Mouse (Mus musculus) neural tube, embryonic 14.5 days (tissue): ENCODE measurements around the gene Adh6a. TPM values are rescaled to one million over a fixed set of nuclear protein-coding genes. Genes with fewer than 3 reads are reported as not detected.

Experiments used
- ATAC-seq: fragments of 200-750 bp; cut with Nextera tagmentation; 2 replicates; pipeline ENCODE4 v1.8.0; 2017; ENCODE audit warnings: low read depth, mild to moderate bottlenecking, moderate TSS enrichment, moderate library complexity
- H3K27ac ChIP-seq: fragments of 300-500 bp; sonication (generic); 2 replicates; pipeline ENCODE4 v1.5.1; 2014; ENCODE audit warnings: low read depth, mild to moderate bottlenecking, control low read depth, low read length, moderate library complexity, mixed read lengths
- H3K27me3 ChIP-seq: fragments of 300-500 bp; sonication (generic); 2 replicates; pipeline ENCODE4 v1.6.1; 2014; ENCODE audit warnings: low read length; ENCODE audit not compliant: control insufficient read depth, insufficient read depth
- H3K36me3 ChIP-seq: fragments of 300-500 bp; sonication (generic); 2 replicates; pipeline ENCODE4 v1.6.1; 2014; ENCODE audit warnings: low read length, mixed read lengths; ENCODE audit not compliant: control insufficient read depth, insufficient read depth
- H3K4me1 ChIP-seq: fragments of 300-500 bp; sonication (generic); 2 replicates; pipeline ENCODE4 v1.6.1; 2014; ENCODE audit warnings: low read length; ENCODE audit not compliant: control insufficient read depth, insufficient read depth
- H3K4me2 ChIP-seq: fragments of 300-500 bp; sonication (generic); 2 replicates; pipeline ENCODE4 v1.6.1; 2014; ENCODE audit warnings: mild to moderate bottlenecking, low read depth, low read length, control low read depth
- H3K4me3 ChIP-seq: fragments of 300-500 bp; sonication (generic); 2 replicates; pipeline ENCODE4 v1.5.1; 2014; ENCODE audit warnings: low read depth, low read length, control low read depth, mixed read lengths
- H3K9ac ChIP-seq: fragments of 300-500 bp; sonication (generic); replicated peaks from 2 replicates; pipeline ENCODE4 v1.6.1; 2014; ENCODE audit warnings: low read depth, mild to moderate bottlenecking, control low read depth, low read length, mixed read lengths
- H3K9me3 ChIP-seq: fragments of 300-500 bp; sonication (generic); 2 replicates; pipeline ENCODE4 v1.6.1; 2016; ENCODE audit warnings: low read length; ENCODE audit not compliant: control insufficient read depth
- WGBS: fragments of 180-500 bp; shearing (Covaris S2); extraction: QIAGEN DNeasy Blood & Tissue Kit; methylation state at CpG from one replicate; pipeline ENCODE4 v1.1.7; 2014; 5-methylcytosine and 5-hydroxymethylcytosine counted together
- polyA plus RNA-seq: library from polyadenylated mRNA; unstranded; fragments of >200 nt; fragmentation: Nextera tagmentation; extraction: Ambion mirVana; gene quantifications from 2 replicates; pipeline ENCODE4 v1.2.1, GENCODE M21; 2014

The Adh6a gene
- polyA plus RNA-seq, 1 experiment from 2014 or later, result not detected

GRCm38 (mm10) chr3:138373920-138374319, 60.8 kb downstream of the Adh6a start:
- Histone ChIP-seq H3K4me2 (no peak overlapping the region), H3K27ac (no peak overlapping the region), H3K9me3 (no peaks in the 10 kb centered on the region), H3K36me3 (no peaks in the 10 kb centered on the region), H3K9ac (no peak overlapping the region), H3K4me3 (no peak overlapping the region), H3K4me1 (no peaks in the 10 kb centered on the region), H3K27me3 (no peaks in the 10 kb centered on the region)
- WGBS, result 75% methylated on average over 4 of the region's 4 CpGs
- ATAC-seq, result no peak

DNA sequence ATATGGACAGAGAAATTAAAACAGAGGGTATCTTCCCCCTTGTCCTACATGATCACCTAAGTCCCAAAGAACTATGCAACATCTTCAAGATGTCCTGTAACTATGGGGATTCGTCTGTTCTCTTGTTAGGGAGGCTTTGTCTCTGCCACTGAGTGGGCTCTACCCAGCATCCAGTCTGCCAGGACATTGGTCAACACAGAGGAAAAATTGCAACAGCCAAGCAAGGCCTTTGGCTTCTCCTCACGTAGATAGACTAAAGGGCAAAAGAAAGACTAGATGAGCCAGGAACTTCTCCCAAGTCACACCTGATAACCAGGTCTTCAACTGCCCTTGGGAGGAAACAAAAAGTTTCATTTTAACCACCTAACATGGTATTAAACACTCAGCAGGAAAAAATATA, 62.1 kb downstream of the Adh6a start:
- Histone ChIP-seq H3K4me2 (no peak overlapping the region), H3K27me3 (no peaks in the 10 kb centered on the region), H3K9me3 (no peaks in the 10 kb centered on the region), H3K27ac (no peak overlapping the region), H3K36me3 (no peaks in the 10 kb centered on the region), H3K9ac (no peak overlapping the region), H3K4me1 (no peaks in the 10 kb centered on the region), H3K4me3 (no peak overlapping the region)
- WGBS, result 85% methylated on average over 2 of the region's 2 CpGs
- ATAC-seq, result no peak

Other genes starting within 250 kb of the Adh6a start
- gene 1110002E22Rik, start 248.2 kb upstream of the Adh6a start, polyA plus RNA-seq, result 0.01 and 0.08 TPM in 2 replicates
- gene Gm5105, start 245.9 kb upstream of the Adh6a start, polyA plus RNA-seq, result 0.24 TPM in 1 of 2 replicates, not detected in the other
- 8.2 and 12.1 TPM in 2 replicates for gene Trmt10a, start 169.8 kb upstream of the Adh6a start, polyA plus RNA-seq
- 8.6 and 9.0 TPM in 2 replicates for gene Mttp, start 168.3 kb upstream of the Adh6a start, polyA plus RNA-seq
- gene 4930579F01Rik, start 119.5 kb upstream of the Adh6a start, polyA plus RNA-seq, result not detected in 2 replicates
- gene Adh7, start 95.5 kb upstream of the Adh6a start, polyA plus RNA-seq, result 0.54 and 0.77 TPM in 2 replicates
- gene Adh1, start 52.3 kb upstream of the Adh6a start, polyA plus RNA-seq, result 0.62 and 2.2 TPM in 2 replicates
- not detected in 2 replicates for gene Adh6b, start 28.5 kb downstream of the Adh6a start, polyA plus RNA-seq
- gene Adh4, start 102.2 kb downstream of the Adh6a start, polyA plus RNA-seq, result not detected in 2 replicates
- gene Adh5, start 129.8 kb downstream of the Adh6a start, polyA plus RNA-seq, result 204 and 218 TPM in 2 replicates
- gene Metap1, start 176.2 kb downstream of the Adh6a start, polyA plus RNA-seq, result 57.8 and 59.0 TPM in 2 replicates
- 321 and 333 TPM in 2 replicates for gene Eif4e, start 212.9 kb downstream of the Adh6a start, polyA plus RNA-seq